Mouse (Mus musculus): ENCODE results near the gene Slc5a3.

Slc5a3 gene

GRCm38 (mm10) chr16:92120899-92121531, 62.9 kb downstream of the Slc5a3 start:
- no peak for DNase-seq (ENCODE audit: low read depth, low spot score)

GRCm38 (mm10) chr16:92127226-92127625, 69.1 kb downstream of the Slc5a3 start:
- no peak for DNase-seq (ENCODE audit: low read depth, low spot score)

GRCm38 (mm10) chr16:92127666-92128065, 69.5 kb downstream of the Slc5a3 start:
- no peak for DNase-seq (ENCODE audit: low read depth, low spot score)

- DNase-seq (ENCODE audit: low read depth, low spot score): no peak
These were observed 71.7 kb downstream of the Slc5a3 start for GRCm38 (mm10) chr16:92129843-92130242.

GRCm38 (mm10) chr16:92132511-92132910, 74.4 kb downstream of the Slc5a3 start:
- DNase-seq (ENCODE audit: low read depth, low spot score): no peak

- no peak for DNase-seq (ENCODE audit: low read depth, low spot score)
These were observed 76.1 kb downstream of the Slc5a3 start for GRCm38 (mm10) chr16:92134148-92134764.

GRCm38 (mm10) chr16:92136275-92136674, 78.2 kb downstream of the Slc5a3 start:
- no peak for DNase-seq (ENCODE audit: low read depth, low spot score)

Measured in CD4-positive helper T cell, adult 2 months (primary cell).